Mouse (Mus musculus) forebrain, embryonic 11.5 days (tissue): ENCODE results near the gene Olfr616. TPM values are rescaled to one million over a fixed set of nuclear protein-coding genes. Genes with fewer than 3 reads are reported as not detected.
"Not testable (repeated sequence)": the region's sequence is repeated elsewhere in the genome, so short reads cannot be mapped to it uniquely, and the experiment has no call there.

Source experiments
- ATAC-seq: fragments of 200-750 bp; cut with Nextera tagmentation; replicated peaks from 2 replicates; pipeline ENCODE4 v1.8.0; 2017; ENCODE audit warnings: moderate TSS enrichment; ENCODE audit not compliant: low FRiP score
- DNase-seq: peaks from one replicate; pipeline ENCODE4 v3.0.0-alpha.2; 2017; ENCODE audit warnings: low spot score
- H3K27ac ChIP-seq: fragments of 300-500 bp; sonication (generic); 2 replicates; pipeline ENCODE4 v1.5.1; 2014; ENCODE audit warnings: low read depth, low read length
- H3K27me3 ChIP-seq: fragments of 300-500 bp; sonication (generic); 2 replicates; pipeline ENCODE4 v1.6.1; 2014; ENCODE audit warnings: mild to moderate bottlenecking, low read length, mixed read lengths; ENCODE audit not compliant: control insufficient read depth, insufficient read depth
- H3K36me3 ChIP-seq: fragments of 300-500 bp; sonication (generic); 2 replicates; pipeline ENCODE4 v1.6.1; 2014; ENCODE audit warnings: mild to moderate bottlenecking, low read length, moderate library complexity, mixed read lengths; ENCODE audit not compliant: control insufficient read depth, insufficient read depth
- H3K4me1 ChIP-seq: fragments of 300-500 bp; sonication (generic); replicated peaks from 2 replicates; pipeline ENCODE4 v1.6.1; 2014; ENCODE audit warnings: low read length, mixed read lengths; ENCODE audit not compliant: control insufficient read depth, insufficient read depth
- H3K4me2 ChIP-seq: fragments of 300-500 bp; sonication (generic); 2 replicates; pipeline ENCODE4 v1.6.1; 2014; ENCODE audit warnings: low read depth, mild to moderate bottlenecking, low read length, moderate library complexity, mixed read lengths; ENCODE audit not compliant: severe bottlenecking
- H3K4me3 ChIP-seq: fragments of 300-500 bp; sonication (generic); 2 replicates; pipeline ENCODE4 v1.5.1; 2014; ENCODE audit warnings: low read depth, low read length
- H3K9ac ChIP-seq: fragments of 300-500 bp; sonication (generic); 2 replicates; pipeline ENCODE4 v1.6.1; 2014; ENCODE audit warnings: low read length
- H3K9me3 ChIP-seq: fragments of 300-500 bp; sonication (generic); 2 replicates; pipeline ENCODE4 v1.6.1; 2016; ENCODE audit warnings: low read length, mixed read lengths; ENCODE audit not compliant: control insufficient read depth
- WGBS: fragments of 180-500 bp; shearing (Covaris S2); extraction: QIAGEN DNeasy Blood & Tissue Kit; methylation state at CpG from one replicate; pipeline ENCODE4 v1.1.7; 2014; 5-methylcytosine and 5-hydroxymethylcytosine counted together
- microRNA-seq: library from miRNA; unstranded; fragments of <30 nt; microRNA quantifications from one replicate; pipeline ENCODE4, GENCODE M21; 2016; ENCODE audit not compliant: insufficient number of aligned reads
- polyA plus RNA-seq: library from polyadenylated mRNA; unstranded; fragments of >200 nt; fragmentation: Nextera tagmentation; extraction: Ambion mirVana; gene quantifications from 2 replicates; pipeline ENCODE4 v1.2.1, GENCODE M21; 2014

Gene Olfr616
- polyA plus RNA-seq, 1 experiment from 2014 or later = not detected

- 68% methylated on average over 1 of the region's 1 CpGs for WGBS
- not testable (repeated sequence) for H3K9ac ChIP-seq, H3K4me2 ChIP-seq, H3K27ac ChIP-seq, H3K27me3 ChIP-seq, DNase-seq, H3K4me3 ChIP-seq, ATAC-seq, H3K4me1 ChIP-seq, H3K36me3 ChIP-seq, H3K9me3 ChIP-seq
These were observed 48.2 kb downstream of the Olfr616 start, which contains the start of gene Olfr611 for GRCm38 (mm10) chr7:103520746-103521145. Olfr611 (minus strand) TSS chr7:103520846.

Small RNA genes within 50 kb of the gene (microRNA-seq; reads per million reads assigned to microRNA genes)
- gene Gm26506 = not detected

Other genes starting within 250 kb of the Olfr616 start
- gene Olfr598, start 245.6 kb downstream of the Olfr616 start, polyA plus RNA-seq = not detected in 2 replicates
- not detected in 2 replicates for gene Olfr599, start 233.2 kb downstream of the Olfr616 start, polyA plus RNA-seq
- gene Olfr600, start 219.5 kb downstream of the Olfr616 start, polyA plus RNA-seq = not detected in 2 replicates
- gene Olfr601, start 206.5 kb downstream of the Olfr616 start, polyA plus RNA-seq = not detected in 2 replicates
- not detected in 2 replicates for gene Olfr603, start 183.0 kb downstream of the Olfr616 start, polyA plus RNA-seq
- not detected in 2 replicates for gene Usp17lc, start 154.1 kb downstream of the Olfr616 start, polyA plus RNA-seq
- gene Olfr605, start 123.7 kb downstream of the Olfr616 start, polyA plus RNA-seq = not detected in 2 replicates
- gene Olfr606, start 120.1 kb downstream of the Olfr616 start, polyA plus RNA-seq = not detected in 2 replicates
- not detected in 2 replicates for gene Olfr607, start 105.0 kb downstream of the Olfr616 start, polyA plus RNA-seq
- gene Olfr608, start 99.3 kb downstream of the Olfr616 start, polyA plus RNA-seq = not detected in 2 replicates
- not detected in 2 replicates for gene Olfr609, start 71.1 kb downstream of the Olfr616 start, polyA plus RNA-seq
- not detected in 2 replicates for gene Olfr610, start 57.0 kb downstream of the Olfr616 start, polyA plus RNA-seq
- not detected in 2 replicates for gene Olfr611, start 48.3 kb downstream of the Olfr616 start, polyA plus RNA-seq
- not detected in 2 replicates for gene Olfr612, start 26.4 kb downstream of the Olfr616 start, polyA plus RNA-seq
- gene Olfr613, start 21.1 kb downstream of the Olfr616 start, polyA plus RNA-seq = not detected in 2 replicates
- not detected in 2 replicates for gene Olfr615, start 13.1 kb downstream of the Olfr616 start, polyA plus RNA-seq
- not detected in 2 replicates for gene Olfr617, start 3.9 kb upstream of the Olfr616 start, polyA plus RNA-seq
- not detected in 2 replicates for gene Olfr618, start 21.0 kb upstream of the Olfr616 start, polyA plus RNA-seq
- gene Olfr619, start 31.4 kb upstream of the Olfr616 start, polyA plus RNA-seq = not detected in 2 replicates
- not detected in 2 replicates for gene Olfr620, start 43.4 kb upstream of the Olfr616 start, polyA plus RNA-seq
- not detected in 2 replicates for gene Olfr622, start 73.6 kb upstream of the Olfr616 start, polyA plus RNA-seq
- not detected in 2 replicates for gene Olfr623, start 94.6 kb upstream of the Olfr616 start, polyA plus RNA-seq
- not detected in 2 replicates for gene Olfr624, start 102.0 kb upstream of the Olfr616 start, polyA plus RNA-seq
- not detected in 2 replicates for gene Olfr625-ps1, start 113.6 kb upstream of the Olfr616 start, polyA plus RNA-seq
- gene Olfr243, start 145.5 kb upstream of the Olfr616 start, polyA plus RNA-seq = not detected in 2 replicates
- not detected in 2 replicates for gene Olfr628, start 161.2 kb upstream of the Olfr616 start, polyA plus RNA-seq
- gene Olfr629, start 175.8 kb upstream of the Olfr616 start, polyA plus RNA-seq = not detected in 2 replicates
- gene Olfr630, start 188.2 kb upstream of the Olfr616 start, polyA plus RNA-seq = not detected in 2 replicates
- not detected in 2 replicates for gene Olfr69, start 202.5 kb upstream of the Olfr616 start, polyA plus RNA-seq
- not detected in 2 replicates for gene Olfr68, start 210.6 kb upstream of the Olfr616 start, polyA plus RNA-seq
- not detected in 2 replicates for gene Olfr67, start 222.7 kb upstream of the Olfr616 start, polyA plus RNA-seq
- gene Hbb-bt, start 244.9 kb upstream of the Olfr616 start, polyA plus RNA-seq = 770 and 789 TPM in 2 replicates